Mouse (Mus musculus): ENCODE data around the gene Gbp7. TPM values are rescaled to one million over a fixed set of nuclear protein-coding genes. Genes with fewer than 3 reads are reported as not detected.

Gbp7 gene
- total and polyA plus RNA-seq, 3 experiments: 2.8 to 13.9 (median 8.3) TPM

DNA sequence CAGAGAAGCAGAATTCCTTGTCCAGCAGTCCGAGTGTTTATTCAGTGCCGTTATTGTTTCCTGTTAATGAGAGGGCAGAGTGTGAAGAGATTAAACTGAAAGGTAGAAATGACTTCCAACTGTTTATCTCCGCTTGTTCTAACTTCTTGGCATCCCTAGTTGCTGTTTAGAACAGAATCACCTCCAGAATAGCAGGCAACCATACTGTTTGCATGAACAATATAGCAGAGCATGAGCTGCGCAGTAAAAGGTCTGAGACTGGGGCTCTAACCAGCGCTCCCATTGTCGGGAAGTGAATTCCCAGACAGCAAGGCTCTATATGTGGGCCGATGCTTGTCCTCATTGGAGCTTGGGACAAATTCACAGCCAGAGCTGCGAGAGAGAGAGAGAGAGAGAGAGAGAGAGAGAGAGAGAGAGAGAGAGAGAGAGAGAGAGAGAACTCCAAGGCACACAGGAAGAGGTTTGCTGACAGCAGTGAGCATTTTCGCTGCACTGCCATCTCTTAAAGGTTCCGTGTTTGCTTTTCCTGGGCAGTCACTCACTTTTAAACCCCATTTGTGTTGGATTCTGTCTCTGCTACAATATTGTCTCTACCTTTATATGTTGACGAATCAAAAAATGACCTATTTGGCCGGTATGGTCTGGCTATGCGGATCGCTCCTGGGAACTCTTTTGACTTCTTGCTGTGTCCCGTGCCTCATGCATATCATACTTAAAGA lies 32.9 kb upstream of the Gbp7 start:
- Histone ChIP-seq H3K79me2 (replicated peaks; ENCODE audit: control insufficient read depth, insufficient read depth, low read length) (no peaks in the 10 kb centered on the region), H3K27me3 (ENCODE audit: control insufficient read depth, insufficient read depth, low read length) (no peaks in the 10 kb centered on the region), H3K4me1 (ENCODE audit: control insufficient read depth, insufficient read depth, low read length) (peaks cover 19% of the 10 kb centered on the region), H3K36me3 (ENCODE audit: control insufficient read depth, insufficient read depth, low read length) (peaks cover 11% of the 10 kb centered on the region), H3K27ac (peak overlapping the region; percentile 89), H3K9ac (ENCODE audit: low read depth, low read length) (peak overlapping the region; percentile 78), H3K4me3 (peak overlapping the region; percentile 51)
- TF ChIP-seq EP300 (IDR thresholded peaks at IDR 0.05; ENCODE audit: insufficient read depth, low read depth, low read length) (no peak), POLR2A (IDR thresholded peaks at IDR 0.05; ENCODE audit: insufficient read depth, low read depth, low read length) (no peak), CTCF (IDR thresholded peaks at IDR 0.05) (no peak)
- peak; percentile 28 to 29 for DNase-seq
- intact Hi-C loops (cut with DNase I): loop anchor here (2.0 kb wide), 1 partner anchor 34 kb away; the partner anchor contains the start of gene Gbp7
- WGBS: 29% methylated on average over 15 of the region's 15 CpGs

DNA sequence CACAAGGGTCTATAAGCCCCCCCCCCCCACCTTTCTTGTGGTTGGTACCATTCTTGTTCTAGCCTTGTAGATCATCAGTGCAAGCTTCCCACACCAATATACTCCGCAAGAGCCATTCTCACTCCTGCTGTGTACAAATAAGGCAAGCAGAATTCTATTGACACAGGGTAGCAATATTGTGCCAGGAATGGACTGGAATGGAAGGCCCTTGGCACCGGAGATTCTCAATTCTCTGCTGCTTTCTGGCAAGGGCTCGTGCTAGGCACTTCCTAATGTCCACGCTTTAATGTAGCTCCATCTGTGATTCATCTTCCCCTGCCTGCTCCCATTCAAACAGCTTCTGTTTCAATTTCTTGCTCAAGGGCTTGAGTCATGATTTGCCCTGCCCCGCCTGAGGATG lies 31.2 kb upstream of the Gbp7 start:
- no peak overlapping the region for H3K4me3 ChIP-seq
- no peak for DNase-seq
- TF ChIP-seq CTCF (IDR thresholded peaks at IDR 0.05): no peak
- TF ChIP-seq EP300 (IDR thresholded peaks at IDR 0.05; ENCODE audit: insufficient read depth, low read depth, low read length): no peak
- H3K27ac ChIP-seq: no peak overlapping the region
- peaks cover 11% of the 10 kb centered on the region for H3K36me3 ChIP-seq (ENCODE audit: control insufficient read depth, insufficient read depth, low read length)
- no peak overlapping the region for H3K9ac ChIP-seq (ENCODE audit: low read depth, low read length)
- intact Hi-C loops (cut with DNase I): no loop called here
- no peaks in the 10 kb centered on the region for H3K79me2 ChIP-seq (replicated peaks; ENCODE audit: control insufficient read depth, insufficient read depth, low read length)
- 54% methylated on average over 5 of the region's 5 CpGs for WGBS
- H3K27me3 ChIP-seq (ENCODE audit: control insufficient read depth, insufficient read depth, low read length): 0 out of 2 replicates have a peak, but pooled peaks cover 2% of the 10 kb centered on the region
- peaks cover 18% of the 10 kb centered on the region for H3K4me1 ChIP-seq (ENCODE audit: control insufficient read depth, insufficient read depth, low read length)

DNA sequence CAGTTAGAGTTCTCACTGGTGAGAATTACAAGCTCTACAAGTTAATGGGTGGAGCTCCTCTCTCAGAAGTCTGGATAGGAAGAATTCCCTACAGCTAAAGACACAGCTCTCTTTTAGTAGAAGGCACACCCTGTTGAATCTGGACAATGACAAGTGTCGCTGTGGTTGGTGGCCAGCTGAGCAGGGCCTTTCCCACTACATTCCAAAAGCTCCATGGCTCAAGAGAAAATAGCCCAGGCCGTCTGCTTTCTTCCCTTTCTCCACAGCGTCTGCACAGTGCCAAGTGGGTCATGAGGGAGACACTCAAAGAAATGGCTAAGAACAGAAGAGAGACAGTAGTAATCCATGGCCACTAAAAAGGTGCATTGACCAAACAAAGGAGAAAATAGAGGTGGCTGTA lies 2.0 kb upstream of the Gbp7 start:
- Histone ChIP-seq H3K79me2 (replicated peaks; ENCODE audit: control insufficient read depth, insufficient read depth, low read length) (peaks cover 1% of the 10 kb centered on the region; the same call in 1 of the 2 replicates), H3K4me1 (ENCODE audit: control insufficient read depth, insufficient read depth, low read length) (peaks cover 6% of the 10 kb centered on the region), H3K27ac (peak overlapping the region; percentile 41), H3K36me3 (ENCODE audit: control insufficient read depth, insufficient read depth, low read length) (peaks cover 9% of the 10 kb centered on the region; the same call in 1 of the 2 replicates), H3K9ac (ENCODE audit: low read depth, low read length) (no peak overlapping the region), H3K27me3 (ENCODE audit: control insufficient read depth, insufficient read depth, low read length) (no peaks in the 10 kb centered on the region), H3K4me3 (no peak overlapping the region)
- no peak for DNase-seq
- no peak for TF ChIP-seq CTCF (IDR thresholded peaks at IDR 0.05)
- TF ChIP-seq EP300 (IDR thresholded peaks at IDR 0.05; ENCODE audit: insufficient read depth, low read depth, low read length): no peak
- TF ChIP-seq POLR2A (IDR thresholded peaks at IDR 0.05; ENCODE audit: insufficient read depth, low read depth, low read length): no peak
- WGBS: 71% methylated on average over 3 of the region's 3 CpGs
- intact Hi-C loops (cut with DNase I): no loop called here

DNA sequence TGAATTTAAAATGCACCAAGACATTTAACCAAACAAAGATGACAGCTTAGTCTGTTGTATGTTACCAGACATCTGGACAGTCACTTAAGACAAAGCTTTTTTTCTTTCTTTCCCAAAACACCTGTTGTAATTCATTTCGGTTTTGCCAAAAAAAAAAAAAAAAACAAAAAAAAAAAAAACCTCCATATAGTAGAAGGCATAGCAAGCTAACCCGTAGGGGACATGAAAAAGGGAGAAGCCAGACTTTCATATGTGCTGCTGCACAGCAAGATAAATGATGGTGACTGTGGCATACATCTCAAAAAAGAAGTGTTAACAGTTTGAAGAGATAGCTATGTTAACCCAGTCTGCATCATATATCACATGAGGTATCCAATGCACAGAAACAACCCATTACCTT lies 545 bp upstream of the Gbp7 start:
- peak overlapping the region; percentile 97; the same call in 1 of the 2 replicates for H3K9ac ChIP-seq (ENCODE audit: low read depth, low read length)
- H3K27me3 ChIP-seq (ENCODE audit: control insufficient read depth, insufficient read depth, low read length): no peaks in the 10 kb centered on the region
- intact Hi-C loops (cut with DNase I): no loop called here
- H3K79me2 ChIP-seq (replicated peaks; ENCODE audit: control insufficient read depth, insufficient read depth, low read length): peaks cover 1% of the 10 kb centered on the region; the same call in 1 of the 2 replicates
- H3K4me3 ChIP-seq: peak overlapping the region; percentile 80
- DNase-seq: no peak
- peaks cover 9% of the 10 kb centered on the region; the same call in 1 of the 2 replicates for H3K36me3 ChIP-seq (ENCODE audit: control insufficient read depth, insufficient read depth, low read length)
- H3K27ac ChIP-seq: peak overlapping the region; percentile 86
- WGBS: 24% methylated on average over 2 of the region's 2 CpGs
- peaks cover 6% of the 10 kb centered on the region for H3K4me1 ChIP-seq (ENCODE audit: control insufficient read depth, insufficient read depth, low read length)
- TF ChIP-seq POLR2A (IDR thresholded peaks at IDR 0.05; ENCODE audit: insufficient read depth, low read depth, low read length): no peak
- TF ChIP-seq EP300 (IDR thresholded peaks at IDR 0.05; ENCODE audit: insufficient read depth, low read depth, low read length): no peak
- no peak for TF ChIP-seq CTCF (IDR thresholded peaks at IDR 0.05)

DNA sequence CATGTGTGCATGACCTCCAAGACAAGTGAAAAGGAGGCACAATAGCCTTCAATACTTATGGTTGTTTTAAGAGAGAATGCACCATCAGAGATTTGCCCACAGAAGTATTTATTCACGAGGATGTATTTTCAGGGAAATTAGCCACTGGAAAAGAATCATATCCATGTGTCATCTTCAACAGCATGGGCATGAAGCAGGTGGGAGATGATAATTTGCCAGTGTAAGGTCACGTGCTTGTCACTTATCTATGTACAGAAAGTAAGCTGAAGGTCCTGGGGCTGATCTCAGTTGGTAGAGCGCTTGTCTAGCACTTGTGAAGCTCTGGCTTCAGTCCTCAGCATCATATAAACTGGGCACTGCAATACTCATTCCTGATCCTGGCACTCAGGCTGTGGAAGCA lies 1.5 kb downstream of the Gbp7 start:
- intact Hi-C loops (cut with DNase I): loop anchor here (2.0 kb wide), 1 partner anchor 35 kb away; no protein-coding TSS in a partner anchor
- 87% methylated on average over 3 of the region's 3 CpGs for WGBS
- Histone ChIP-seq H3K4me1 (ENCODE audit: control insufficient read depth, insufficient read depth, low read length) (peaks cover 6% of the 10 kb centered on the region), H3K36me3 (ENCODE audit: control insufficient read depth, insufficient read depth, low read length) (peaks cover 9% of the 10 kb centered on the region; the same call in 1 of the 2 replicates), H3K27ac (no peak overlapping the region), H3K9ac (ENCODE audit: low read depth, low read length) (no peak overlapping the region), H3K79me2 (replicated peaks; ENCODE audit: control insufficient read depth, insufficient read depth, low read length) (peaks cover 1% of the 10 kb centered on the region; the same call in 1 of the 2 replicates), H3K27me3 (ENCODE audit: control insufficient read depth, insufficient read depth, low read length) (no peaks in the 10 kb centered on the region), H3K4me3 (no peak overlapping the region)
- TF ChIP-seq EP300 (IDR thresholded peaks at IDR 0.05; ENCODE audit: insufficient read depth, low read depth, low read length): no peak
- no peak for TF ChIP-seq CTCF (IDR thresholded peaks at IDR 0.05)
- no peak for TF ChIP-seq POLR2A (IDR thresholded peaks at IDR 0.05; ENCODE audit: insufficient read depth, low read depth, low read length)
- no peak for DNase-seq

DNA sequence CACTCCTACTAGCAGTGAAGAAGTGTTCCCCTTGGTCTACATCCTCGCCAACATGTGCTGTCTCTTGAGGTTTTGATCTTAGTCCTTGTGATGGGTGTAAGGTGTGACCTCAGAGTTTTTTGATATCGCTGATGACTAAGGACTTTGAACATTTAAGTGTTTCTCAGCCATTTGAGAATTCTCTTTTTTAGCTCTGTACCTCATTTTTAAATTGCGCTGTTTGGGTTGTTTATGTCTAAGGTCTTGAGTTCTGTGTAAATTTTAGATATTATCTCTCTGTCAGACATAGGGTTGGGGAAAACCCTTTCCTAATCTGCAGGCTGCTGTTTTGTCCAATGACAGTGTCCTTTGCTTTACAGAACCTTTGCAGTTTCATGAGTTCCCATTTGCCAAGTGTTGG lies 3.0 kb downstream of the Gbp7 start:
- 94% methylated on average over 3 of the region's 3 CpGs for WGBS
- no peak for DNase-seq
- H3K27me3 ChIP-seq (ENCODE audit: control insufficient read depth, insufficient read depth, low read length): no peaks in the 10 kb centered on the region
- peaks cover 9% of the 10 kb centered on the region; the same call in 1 of the 2 replicates for H3K36me3 ChIP-seq (ENCODE audit: control insufficient read depth, insufficient read depth, low read length)
- H3K79me2 ChIP-seq (replicated peaks; ENCODE audit: control insufficient read depth, insufficient read depth, low read length): peaks cover 1% of the 10 kb centered on the region; the same call in 1 of the 2 replicates
- H3K9ac ChIP-seq (ENCODE audit: low read depth, low read length): no peak overlapping the region
- intact Hi-C loops (cut with DNase I): no loop called here
- no peak overlapping the region for H3K4me3 ChIP-seq
- peaks cover 6% of the 10 kb centered on the region for H3K4me1 ChIP-seq (ENCODE audit: control insufficient read depth, insufficient read depth, low read length)
- no peak overlapping the region for H3K27ac ChIP-seq
- TF ChIP-seq POLR2A (IDR thresholded peaks at IDR 0.05; ENCODE audit: insufficient read depth, low read depth, low read length) (no peak), EP300 (IDR thresholded peaks at IDR 0.05; ENCODE audit: insufficient read depth, low read depth, low read length) (no peak), CTCF (IDR thresholded peaks at IDR 0.05) (no peak)

All from heart, adult 2 months (tissue).